Mouse (Mus musculus) adipocyte (in vitro differentiated cells): ENCODE data around the gene Naglu.

Source experiments
- DNase-seq: peaks from one replicate; pipeline ENCODE4 v3.0.0-alpha.2; 2016; ENCODE audit warnings: low spot score

Gene Naglu

DNA sequence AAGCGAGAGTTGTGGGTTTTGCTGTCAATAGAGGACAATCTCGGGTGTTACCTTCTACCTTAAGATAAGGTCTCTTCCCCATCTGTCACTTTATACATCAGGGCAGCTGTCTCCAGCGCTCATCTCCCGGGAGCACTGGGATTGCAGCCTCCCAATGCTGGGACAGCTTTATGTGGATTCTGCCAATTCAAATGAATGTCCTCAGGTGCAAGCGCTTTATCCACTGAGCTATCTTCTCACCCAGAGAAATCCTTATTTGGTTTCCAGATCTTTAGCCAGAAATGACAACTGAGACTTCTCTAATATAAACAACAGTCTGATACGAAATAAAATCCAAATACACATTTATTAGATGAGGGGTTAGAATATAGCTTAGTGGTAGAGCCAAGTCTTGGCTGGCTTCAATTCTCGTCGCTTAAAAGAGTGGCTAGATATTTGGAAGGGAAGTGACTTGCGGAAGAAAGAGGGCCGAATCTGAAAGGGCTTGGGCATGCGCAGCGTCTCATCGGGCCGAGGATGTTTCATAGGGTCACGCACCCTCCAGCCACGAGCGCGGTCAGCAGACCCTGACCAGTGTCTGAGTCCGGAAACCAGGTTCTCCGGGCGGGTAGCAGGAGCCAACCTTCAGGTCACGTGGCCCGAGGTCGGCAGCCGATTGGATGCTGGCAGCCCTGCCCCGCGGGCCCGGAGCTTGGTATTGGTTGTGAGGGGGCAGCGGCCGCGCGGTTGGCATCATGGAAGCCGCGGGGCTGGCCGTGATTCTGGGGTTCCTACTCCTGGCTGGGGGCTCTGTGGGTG lies at the start of gene Naglu:
TSS of gene Naglu (plus strand) at position 622 of the 798 bp plus-strand sequence.
- DNase-seq = peak; percentile 93

DNA sequence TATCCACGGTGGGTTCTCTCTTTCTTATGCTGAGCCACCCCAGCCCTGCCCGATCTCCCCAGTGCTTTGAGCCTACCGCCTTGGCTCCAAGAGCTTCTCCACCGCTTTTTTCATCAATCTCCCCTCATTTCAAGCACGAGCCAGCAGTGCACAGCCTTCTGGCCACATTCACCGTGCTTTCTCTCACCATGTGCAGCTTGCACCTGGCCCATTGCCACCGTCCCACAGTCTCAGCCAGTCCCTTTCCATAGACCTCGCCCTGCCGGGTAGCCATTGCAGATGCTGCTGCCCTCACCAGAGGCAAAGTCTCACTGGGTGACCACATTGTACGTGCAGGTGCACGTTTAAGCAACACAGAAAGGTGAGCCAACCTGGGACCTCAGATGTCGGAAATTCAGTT lies 46.4 kb upstream of the Naglu start:
- no peak for DNase-seq

DNA sequence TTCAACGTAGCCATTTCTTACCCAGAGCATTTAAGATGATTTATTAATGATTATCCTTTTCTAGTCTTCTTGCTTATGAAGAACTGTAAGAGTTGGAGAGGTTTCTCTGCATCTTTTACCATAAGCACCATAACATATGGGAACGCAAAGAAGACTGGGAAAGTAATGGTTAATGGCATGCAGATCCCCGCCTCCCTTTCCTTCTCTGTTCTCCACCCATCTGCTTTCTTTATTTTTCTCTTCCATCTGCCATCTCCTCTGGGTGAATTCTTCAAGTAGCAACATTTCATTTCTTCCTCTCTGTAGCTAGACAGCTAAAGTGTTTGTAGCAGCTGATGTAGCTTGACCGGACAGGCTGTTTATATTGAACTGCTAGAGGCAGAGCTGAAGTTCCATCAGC lies 45.8 kb upstream of the Naglu start:
- DNase-seq = no peak

DNA sequence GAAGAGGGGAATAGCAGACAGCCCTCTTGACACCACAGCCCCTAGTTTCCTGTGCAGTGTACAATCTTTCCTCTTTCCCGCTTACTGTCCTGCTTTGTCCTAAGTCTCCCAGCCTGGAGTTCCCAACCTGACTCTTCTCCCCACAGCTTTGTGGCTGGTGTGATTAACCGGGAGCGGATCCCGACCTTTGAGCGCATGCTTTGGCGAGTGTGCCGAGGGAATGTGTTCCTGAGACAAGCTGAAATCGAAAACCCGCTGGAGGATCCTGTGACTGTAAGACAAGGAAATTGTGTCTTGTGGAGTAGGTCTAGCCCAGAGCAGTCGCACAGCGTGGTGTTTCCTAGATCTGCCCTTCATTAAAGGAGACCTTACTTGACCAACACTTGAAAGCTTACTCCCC lies 42.7 kb upstream of the Naglu start:
- DNase-seq = no peak

GRCm38 (mm10) chr11:101029320-101029719 lies 40.5 kb upstream of the Naglu start:
- DNase-seq = no peak

- no peak for DNase-seq
Observed at GRCm38 (mm10) chr11:101030136-101030807, 39.5 kb upstream of the Naglu start.

DNA sequence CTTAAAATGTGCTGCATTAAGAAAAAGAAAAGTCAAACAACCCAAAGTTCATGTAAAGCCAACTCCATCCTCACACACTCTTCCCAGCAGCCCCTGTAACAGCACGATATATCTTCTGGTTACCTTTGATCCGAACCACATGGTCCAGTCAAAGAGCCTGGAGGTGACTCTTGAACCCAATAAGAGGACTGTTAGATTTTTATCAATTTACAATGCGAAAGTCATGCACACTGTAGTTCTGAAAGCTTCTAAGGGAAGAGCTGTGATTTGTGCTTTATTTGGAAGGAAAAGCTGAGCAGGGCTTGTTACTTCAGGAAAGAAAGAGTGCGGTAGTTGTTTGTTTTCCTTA lies 39.0 kb upstream of the Naglu start:
- DNase-seq = no peak

GRCm38 (mm10) chr11:101031470-101031869 lies 38.3 kb upstream of the Naglu start:
- no peak for DNase-seq

DNA sequence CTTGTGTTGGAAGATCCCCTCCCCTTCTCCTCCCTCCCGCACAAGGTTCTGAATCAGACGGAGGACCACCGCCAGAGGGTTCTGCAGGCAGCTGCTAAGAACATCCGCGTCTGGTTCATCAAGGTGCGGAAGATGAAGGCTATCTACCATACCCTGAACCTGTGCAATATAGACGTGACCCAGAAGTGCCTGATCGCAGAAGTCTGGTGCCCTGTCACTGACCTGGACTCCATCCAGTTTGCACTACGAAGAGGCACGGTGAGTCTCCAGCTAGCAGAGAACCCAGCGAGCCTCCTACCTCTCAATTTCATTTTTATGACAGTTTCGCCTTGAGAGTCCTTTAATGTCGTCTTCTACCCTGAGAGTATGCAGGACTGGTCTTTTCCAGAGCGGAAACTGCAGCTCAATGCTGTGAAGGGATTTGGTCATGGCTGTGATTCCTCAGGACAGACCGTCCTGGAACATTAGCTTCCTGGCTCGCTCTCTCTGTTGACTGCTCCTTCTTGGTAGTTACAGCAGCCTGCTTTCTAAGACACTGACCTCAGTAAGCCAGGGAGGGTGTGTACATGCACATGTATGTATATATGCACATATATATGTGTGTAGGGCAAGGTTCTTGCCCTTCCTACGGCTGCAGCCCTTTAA lies 35.8 kb upstream of the Naglu start:
- no peak for DNase-seq

DNA sequence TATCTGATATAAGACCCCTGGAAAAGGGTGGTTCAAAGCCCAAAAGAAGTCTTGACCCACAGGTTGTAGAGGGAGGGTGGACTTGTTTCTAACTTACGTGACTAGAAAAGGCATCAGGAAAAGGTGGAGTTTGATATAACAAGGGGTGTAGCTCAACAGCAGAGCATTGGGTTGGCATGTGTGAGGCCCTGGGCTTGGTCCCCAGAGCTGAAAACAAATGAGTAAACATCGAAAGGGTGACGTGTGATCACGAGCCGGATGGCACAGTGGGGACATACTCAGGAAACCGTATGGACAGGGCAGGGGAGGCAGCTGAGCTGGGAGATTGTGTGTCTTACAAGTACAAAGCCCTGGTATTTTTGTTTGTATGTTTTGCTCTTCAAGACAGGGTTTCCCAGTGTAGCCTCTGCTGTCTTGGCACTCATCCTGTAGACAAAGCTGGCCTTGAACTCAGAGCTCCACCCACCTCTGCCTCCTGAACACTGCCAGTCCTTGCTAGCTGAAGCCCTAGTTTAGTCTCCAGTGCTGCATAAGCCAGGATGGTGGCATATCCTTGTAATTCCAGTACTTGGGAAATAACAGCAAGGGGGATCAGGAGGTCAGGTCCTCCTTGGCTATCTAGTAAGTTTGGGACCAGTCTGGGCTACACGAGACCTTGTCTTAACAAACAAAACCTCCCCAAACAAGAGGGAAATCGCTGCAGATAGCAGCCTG lies 35.0 kb upstream of the Naglu start:
- peak; percentile 44 for DNase-seq

- no peak for DNase-seq
Observed at GRCm38 (mm10) chr11:101035328-101035695, 34.5 kb upstream of the Naglu start.

DNA sequence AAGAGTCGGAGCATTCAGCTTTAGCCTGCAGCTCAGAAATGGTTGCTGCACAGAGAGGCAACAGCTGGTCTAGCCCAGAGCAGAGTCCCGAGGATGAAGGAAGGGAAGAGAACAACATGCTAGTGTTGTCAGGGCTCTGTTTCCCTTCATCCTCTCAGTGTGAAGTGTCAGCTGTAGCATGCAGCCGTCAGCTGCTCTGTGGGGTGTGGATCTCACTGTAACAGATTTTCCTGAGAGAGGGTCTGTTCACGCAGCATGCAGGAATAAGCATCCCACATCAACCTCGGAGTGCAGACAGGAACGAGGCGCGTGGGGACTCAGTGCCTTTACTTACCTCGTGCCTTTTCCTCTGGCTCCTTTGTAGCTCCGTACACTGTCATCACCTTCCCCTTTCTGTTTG lies 32.0 kb upstream of the Naglu start:
- no peak for DNase-seq

- DNase-seq = no peak
Observed at GRCm38 (mm10) chr11:101045826-101046225, 24.0 kb upstream of the Naglu start.

DNA sequence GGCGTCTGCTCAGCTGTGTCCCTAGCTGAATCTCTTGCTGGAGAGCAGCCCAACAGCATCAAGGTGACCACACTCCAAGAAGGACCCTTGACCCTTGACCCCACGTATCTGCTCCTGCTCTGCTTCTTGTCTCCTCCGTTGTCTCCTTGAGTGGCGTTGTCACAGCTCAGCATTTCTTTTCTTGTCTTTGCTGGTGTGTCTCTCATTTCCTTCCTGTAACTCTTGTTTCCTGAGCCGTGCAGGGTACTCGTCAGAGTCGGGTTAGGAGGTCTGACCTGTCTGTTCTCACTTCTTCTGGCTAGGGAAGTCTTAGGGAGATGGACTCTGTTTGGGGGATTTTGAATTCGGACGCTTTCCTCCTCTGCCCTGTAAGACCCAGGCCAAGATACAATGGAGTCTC lies 23.4 kb upstream of the Naglu start:
- no peak for DNase-seq

- no peak for DNase-seq
Observed at GRCm38 (mm10) chr11:101047502-101047901, 22.3 kb upstream of the Naglu start.

GRCm38 (mm10) chr11:101050359-101050758 lies 19.5 kb upstream of the Naglu start:
- DNase-seq = no peak

DNA sequence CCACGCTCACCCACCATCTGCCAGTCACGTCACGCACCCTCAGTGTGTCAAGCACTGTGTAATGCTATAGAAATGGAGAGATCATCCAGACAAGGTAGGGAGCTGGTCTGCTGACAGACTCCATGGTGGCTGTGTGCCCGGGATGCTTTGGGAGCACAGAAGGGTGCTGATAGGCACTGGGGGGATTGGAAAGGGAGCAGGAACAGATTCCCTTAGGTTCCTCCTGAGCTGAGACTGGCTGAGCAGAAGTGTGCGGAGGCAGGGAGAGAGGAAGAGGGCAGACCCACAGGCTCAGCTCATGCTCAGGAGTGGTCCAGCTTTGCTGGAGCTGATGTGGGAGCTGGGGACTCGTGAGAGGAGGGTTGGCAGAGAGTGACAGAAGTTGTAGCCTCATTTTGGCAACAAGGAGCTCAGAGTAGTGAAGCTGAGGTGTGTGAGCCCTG lies 18.7 kb upstream of the Naglu start:
- DNase-seq = no peak

- DNase-seq = no peak
Observed at GRCm38 (mm10) chr11:101051617-101052016, 18.2 kb upstream of the Naglu start.

DNA sequence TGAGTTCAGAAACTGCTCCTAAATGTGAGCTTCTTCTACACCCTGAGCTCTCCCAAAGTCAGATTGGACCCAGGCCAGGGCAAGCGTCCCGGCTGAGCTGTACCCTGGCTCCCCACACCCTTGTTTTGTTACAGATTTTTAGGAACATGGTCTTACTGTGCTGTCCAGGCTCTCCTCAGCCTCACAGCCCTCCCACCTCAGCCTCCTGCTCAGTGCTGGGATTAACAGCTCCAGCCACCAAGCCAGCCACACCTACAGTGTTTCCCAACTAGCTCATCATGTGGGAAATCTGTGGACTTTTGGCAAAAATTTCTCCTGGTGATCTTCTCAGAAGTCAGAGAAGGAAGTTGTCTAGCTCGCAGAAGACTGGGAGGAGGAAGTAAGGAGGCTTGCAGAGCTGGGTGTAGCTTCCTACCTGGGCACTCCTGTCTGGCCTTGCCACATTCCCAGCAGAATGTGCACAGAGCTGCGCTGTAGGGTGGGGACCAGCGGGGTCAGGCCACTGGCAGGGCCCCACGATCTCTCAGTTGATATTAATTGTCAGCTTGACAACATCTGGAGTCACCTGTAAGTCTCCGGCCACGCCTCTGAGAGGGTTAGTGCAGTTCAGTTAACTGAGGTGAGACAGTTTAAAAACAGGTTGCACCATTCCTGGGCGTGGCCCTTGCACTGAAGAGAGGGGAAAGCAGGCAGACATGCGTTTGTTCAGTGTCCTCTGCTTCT lies 16.9 kb upstream of the Naglu start:
- peak; percentile 26 for DNase-seq

DNA sequence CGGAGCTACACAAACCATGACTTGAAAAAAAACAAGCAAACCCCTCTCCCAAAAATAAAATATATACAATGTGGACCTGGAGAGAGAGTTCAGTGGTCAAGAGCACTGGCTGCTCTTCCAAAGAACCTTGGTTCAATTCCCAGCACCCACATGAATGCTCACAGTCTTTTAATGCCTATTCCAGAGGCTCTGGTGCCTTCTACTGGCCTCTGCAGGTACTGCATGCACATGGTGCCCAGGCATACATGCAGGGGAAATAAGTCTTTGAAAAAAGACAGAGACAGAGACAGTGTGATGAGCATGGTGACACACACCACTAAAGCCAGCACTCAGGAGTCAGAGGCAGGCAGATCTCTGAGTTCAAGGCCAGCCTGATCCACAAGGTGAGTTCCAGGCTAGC lies 15.8 kb upstream of the Naglu start:
- DNase-seq = peak; percentile 18

- DNase-seq = no peak
Observed at GRCm38 (mm10) chr11:101055418-101055817, 14.4 kb upstream of the Naglu start.

DNA sequence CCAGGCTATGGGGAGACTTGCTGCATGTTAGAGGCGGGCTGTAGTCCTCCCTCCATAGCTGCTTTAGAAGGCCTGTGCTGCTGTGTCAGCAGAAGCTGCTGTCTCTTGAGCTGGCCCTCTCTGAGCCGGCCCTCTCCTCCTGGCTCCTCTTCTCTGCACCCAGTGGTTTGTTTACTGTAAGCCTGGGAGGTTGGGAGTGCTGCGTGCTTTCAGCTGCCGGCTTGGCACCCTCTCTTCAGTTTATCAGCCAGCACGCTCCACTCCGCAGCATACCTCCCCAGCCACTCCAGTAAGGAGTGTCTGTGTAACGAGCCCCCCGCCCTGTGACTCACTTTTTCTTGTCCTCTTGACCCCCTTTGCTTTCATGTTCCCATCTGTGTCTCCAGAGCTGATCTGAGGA lies 12.9 kb upstream of the Naglu start:
- peak; percentile 42 for DNase-seq
